In genomic region chr2:152930276-152930675, GRCm38 (mm10) we compare ENCODE assay signal across 13 mouse cellular contexts. TPM values are rescaled to one million over a fixed set of nuclear protein-coding genes. Genes with fewer than 3 reads are reported as not detected.
A peak's percentile ranks its signal among the peaks of the same experiment; 100 is the strongest.
DNase-seq lines count a peak whose midpoint lies in the region; ATAC-seq lines count a peak whose summit lies in the region.
"Had no signal": no experiment of that assay in that cellular context is flagged by ENCODE, and none has a peak within 500 bp of the region (broad histone marks: within the 10 kb centered on the region; RNA-seq: fewer than 3 reads in every experiment).

No protein-coding gene starts in this region.

- H3K36me3 ChIP-seq in hindbrain, embryonic 13.5 days, result no peaks in the 10 kb centered on the region
- no peaks in the 10 kb centered on the region for H3K36me3 ChIP-seq in hindbrain, embryonic 12.5 days
- no peaks in the 10 kb centered on the region for H3K36me3 ChIP-seq in heart, embryonic 13.5 days

- no peak overlapping the region for H3K9ac ChIP-seq in hindbrain, embryonic 13.5 days
- no peak overlapping the region for H3K9ac ChIP-seq in hindbrain, embryonic 12.5 days
- H3K9ac ChIP-seq in heart, embryonic 13.5 days, result no peak overlapping the region

- peaks cover 5% of the 10 kb centered on the region; the same call in 1 of the 2 replicates for H3K4me1 ChIP-seq in hindbrain, embryonic 13.5 days (replicated peaks)
- H3K4me1 ChIP-seq in hindbrain, embryonic 12.5 days, result peaks cover 22% of the 10 kb centered on the region
- H3K4me1 ChIP-seq in heart, embryonic 13.5 days, result peaks cover 79% of the 10 kb centered on the region

- no peak overlapping the region for H3K4me3 ChIP-seq in hindbrain, embryonic 13.5 days
- no peak overlapping the region for H3K4me3 ChIP-seq in hindbrain, embryonic 12.5 days
- no peak overlapping the region for H3K4me3 ChIP-seq in heart, embryonic 13.5 days
- H3K4me3 ChIP-seq: left cerebral cortex, adult 2 months had no signal

- H3K4me2 ChIP-seq in hindbrain, embryonic 13.5 days, result no peak overlapping the region
- no peak overlapping the region for H3K4me2 ChIP-seq in hindbrain, embryonic 12.5 days (replicated peaks)
- H3K4me2 ChIP-seq in heart, embryonic 13.5 days, result peak overlapping the region; percentile 34

- H3K27ac ChIP-seq in hindbrain, embryonic 13.5 days, result peak overlapping the region; percentile 18; the same call in 1 of the 2 replicates
- H3K27ac ChIP-seq in hindbrain, embryonic 12.5 days, result no peak overlapping the region
- peak overlapping the region; percentile 61 for H3K27ac ChIP-seq in heart, embryonic 13.5 days (replicated peaks)
- H3K27ac ChIP-seq: left cerebral cortex, adult 2 months; macrophage had no signal

- no peaks in the 10 kb centered on the region for H3K9me3 ChIP-seq in hindbrain, embryonic 13.5 days
- H3K9me3 ChIP-seq in hindbrain, embryonic 12.5 days (replicated peaks), result no peaks in the 10 kb centered on the region
- H3K9me3 ChIP-seq in heart, embryonic 13.5 days, result no peaks in the 10 kb centered on the region

- no peak for ATAC-seq in hindbrain, embryonic 13.5 days (ENCODE audit: low FRiP score)
- ATAC-seq in hindbrain, embryonic 12.5 days (ENCODE audit: low FRiP score), result no peak
- ATAC-seq in heart, embryonic 13.5 days (ENCODE audit: extremely low read depth, insufficient number of reproducible peaks, low FRiP score, low TSS enrichment), result no peak
- no peak for ATAC-seq in erythroblast, adult 5-6 weeks (replicated peaks; ENCODE audit: low FRiP score, poor library complexity, severe bottlenecking)
- ATAC-seq: activated CD4-positive, CD25-positive, alpha-beta regulatory T cell, adult 4 months had no signal

- H3K27me3 ChIP-seq in hindbrain, embryonic 13.5 days, result no peaks in the 10 kb centered on the region
- peaks cover 5% of the 10 kb centered on the region; the same call in 1 of the 2 replicates for H3K27me3 ChIP-seq in hindbrain, embryonic 12.5 days
- peaks cover 27% of the 10 kb centered on the region for H3K27me3 ChIP-seq in heart, embryonic 13.5 days (replicated peaks)

- peak; percentile 55 for DNase-seq in Muller cell, postnatal 12 days (ENCODE audit: inconsistent ontology term)
- DNase-seq in kidney, postnatal 14 days, result peak; percentile 65
- no peak for DNase-seq in spleen, postnatal 14 days (ENCODE audit: low spot score in 2 of 2)
- no peak for DNase-seq in thymus, postnatal 0 days (ENCODE audit: low spot score)

- 42% methylated on average over 2 of the region's 2 CpGs for WGBS in hindbrain, embryonic 13.5 days
- 53% methylated on average over 2 of the region's 2 CpGs for WGBS in hindbrain, embryonic 12.5 days
- 20% methylated on average over 2 of the region's 2 CpGs for WGBS in heart, embryonic 13.5 days

RNA-seq across cellular contexts. Expression of gene Foxs1, which starts 2.7 kb away (rescaled TPM):
- 3.3 and 3.8 TPM in 2 replicates for polyA plus RNA-seq in hindbrain, embryonic 13.5 days (2015; fragmentation: Nextera tagmentation; extraction: Ambion mirVana)
- polyA plus RNA-seq in hindbrain, embryonic 12.5 days (2016; fragmentation: Nextera tagmentation; extraction: Ambion mirVana), result 1.3 and 2.5 TPM in 2 replicates
- polyA plus RNA-seq in heart, embryonic 13.5 days (2015; fragmentation: Nextera tagmentation; extraction: Ambion mirVana), result 2.5 and 2.7 TPM in 2 replicates
- polyA plus RNA-seq in thymus, postnatal 0 days (2015; fragmentation: Nextera tagmentation; extraction: Ambion mirVana), result 3.6 and 4.3 TPM in 2 replicates
- total RNA-seq in erythroblast, adult 5-6 weeks (2015; ENCODE audit: low replicate concordance), result not detected in 2 replicates
- total RNA-seq in erythroblast, adult 5-6 weeks (2017; ENCODE audit: low replicate concordance), result not detected in 2 replicates
- polyA plus RNA-seq: activated CD4-positive, CD25-positive, alpha-beta regulatory T cell, adult 4 months; macrophage had no signal

RNA-seq across cellular contexts. Expression of gene Mylk2, which starts 19.1 kb away (rescaled TPM):
- not detected in 2 replicates for polyA plus RNA-seq in hindbrain, embryonic 13.5 days (2015; fragmentation: Nextera tagmentation; extraction: Ambion mirVana)
- 0.10 TPM in 1 of 2 replicates, not detected in the other for polyA plus RNA-seq in hindbrain, embryonic 12.5 days (2016; fragmentation: Nextera tagmentation; extraction: Ambion mirVana)
- 0.19 and 0.29 TPM in 2 replicates for polyA plus RNA-seq in heart, embryonic 13.5 days (2015; fragmentation: Nextera tagmentation; extraction: Ambion mirVana)
- polyA plus RNA-seq in thymus, postnatal 0 days (2015; fragmentation: Nextera tagmentation; extraction: Ambion mirVana), result 0.05 and 0.10 TPM in 2 replicates
- total RNA-seq in erythroblast, adult 5-6 weeks (2015; ENCODE audit: low replicate concordance), result not detected in 2 replicates
- not detected in 2 replicates for total RNA-seq in erythroblast, adult 5-6 weeks (2017; ENCODE audit: low replicate concordance)
- total RNA-seq: left cerebral cortex, adult 2 months had no signal
- polyA plus RNA-seq: activated CD4-positive, CD25-positive, alpha-beta regulatory T cell, adult 4 months; macrophage; neural tube, embryonic 14.5 days had no signal

RNA-seq across cellular contexts. Expression of gene Dusp15, which starts 21.2 kb away (rescaled TPM):
- 7.2 and 8.2 TPM in 2 replicates for polyA plus RNA-seq in hindbrain, embryonic 13.5 days (2015; fragmentation: Nextera tagmentation; extraction: Ambion mirVana)
- polyA plus RNA-seq in hindbrain, embryonic 12.5 days (2016; fragmentation: Nextera tagmentation; extraction: Ambion mirVana), result 2.8 and 2.9 TPM in 2 replicates
- 0.15 and 0.51 TPM in 2 replicates for polyA plus RNA-seq in heart, embryonic 13.5 days (2015; fragmentation: Nextera tagmentation; extraction: Ambion mirVana)
- 1.0 and 1.2 TPM in 2 replicates for polyA plus RNA-seq in thymus, postnatal 0 days (2015; fragmentation: Nextera tagmentation; extraction: Ambion mirVana)
- total RNA-seq in erythroblast, adult 5-6 weeks (2015; ENCODE audit: low replicate concordance), result not detected in 2 replicates
- 0.17 TPM in 1 of 2 replicates, not detected in the other for total RNA-seq in erythroblast, adult 5-6 weeks (2017; ENCODE audit: low replicate concordance)
- polyA plus RNA-seq: activated CD4-positive, CD25-positive, alpha-beta regulatory T cell, adult 4 months; macrophage had no signal

RNA-seq across cellular contexts. Expression of gene Ttll9, which starts 32.0 kb away (rescaled TPM):
- 5.0 and 5.5 TPM in 2 replicates for polyA plus RNA-seq in hindbrain, embryonic 13.5 days (2015; fragmentation: Nextera tagmentation; extraction: Ambion mirVana)
- polyA plus RNA-seq in hindbrain, embryonic 12.5 days (2016; fragmentation: Nextera tagmentation; extraction: Ambion mirVana), result 2.4 and 3.9 TPM in 2 replicates
- polyA plus RNA-seq in heart, embryonic 13.5 days (2015; fragmentation: Nextera tagmentation; extraction: Ambion mirVana), result 0.23 and 0.44 TPM in 2 replicates
- polyA plus RNA-seq in thymus, postnatal 0 days (2015; fragmentation: Nextera tagmentation; extraction: Ambion mirVana), result 3.0 and 3.3 TPM in 2 replicates
- total RNA-seq in erythroblast, adult 5-6 weeks (2015; ENCODE audit: low replicate concordance), result 0.38 TPM in 1 of 2 replicates, not detected in the other
- not detected in 2 replicates for total RNA-seq in erythroblast, adult 5-6 weeks (2017; ENCODE audit: low replicate concordance)
- total RNA-seq: gastrocnemius, adult 8-10 months had no signal
- polyA plus RNA-seq: macrophage had no signal

Comparison
In these comparisons a context has a peak if more than half of its experiments do, and no peak if none do; other contexts are left out.
1. DNase-seq: peak in Muller cell, postnatal 12 days (single experiment) and kidney, postnatal 14 days (single experiment); none in spleen, postnatal 14 days (0 of 2) and thymus, postnatal 0 days (single experiment).